Mouse (Mus musculus) frontal cortex, postnatal 36 days (tissue): ENCODE measurements around the gene Tpsg1.

Source experiments
- DNase-seq, 2 experiments: peaks; one replicate each; pipeline ENCODE4 v3.0.0; 2022; ENCODE audit warnings: low spot score in 2 of 2

Gene Tpsg1

GRCm38 (mm10) chr17:25407352-25407751 is 38.3 kb downstream of the Tpsg1 start:
- DNase-seq = no peak

- DNase-seq = no peak
These were observed 39.4 kb downstream of the Tpsg1 start for GRCm38 (mm10) chr17:25408302-25408999.

DNA sequence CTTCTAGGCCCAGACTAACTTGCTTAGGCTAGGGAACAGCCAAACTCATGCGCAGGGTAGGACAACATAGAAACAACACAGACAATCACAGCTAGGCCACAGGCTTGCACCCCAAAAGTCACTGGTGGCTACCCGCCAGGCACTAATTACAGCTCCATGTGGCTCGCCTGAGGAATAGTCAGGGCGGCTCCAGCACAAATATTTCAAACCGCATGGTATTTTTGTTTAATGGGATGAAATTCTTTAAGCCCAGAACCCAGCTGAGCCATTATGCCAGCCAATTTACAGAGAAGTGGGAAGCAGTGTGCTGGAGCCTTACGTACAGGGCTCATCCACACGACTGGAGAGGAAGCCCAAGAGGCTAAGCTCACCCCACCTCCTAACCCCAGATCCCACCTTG is 40.5 kb downstream of the Tpsg1 start:
- no peak for DNase-seq

DNA sequence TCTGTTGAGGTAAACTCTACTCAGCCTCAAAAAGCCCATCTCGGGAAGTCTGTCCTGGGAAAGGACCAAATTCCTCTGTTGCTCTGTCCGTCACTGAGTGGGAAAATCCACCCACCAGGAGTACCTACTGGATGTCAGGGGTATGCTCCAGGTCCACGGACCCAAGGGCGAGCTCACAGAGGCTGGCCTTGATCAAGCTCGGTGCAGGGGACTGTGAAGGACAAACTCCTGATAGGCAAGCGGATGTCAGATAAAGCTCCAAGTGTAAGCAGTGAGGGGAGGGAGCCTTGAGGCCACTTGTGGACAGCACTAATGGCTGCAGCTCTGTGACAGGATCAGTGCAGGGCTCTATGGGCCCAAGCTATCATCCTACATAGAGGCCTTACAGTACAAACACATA is 41.1 kb downstream of the Tpsg1 start:
- DNase-seq = no peak

DNA sequence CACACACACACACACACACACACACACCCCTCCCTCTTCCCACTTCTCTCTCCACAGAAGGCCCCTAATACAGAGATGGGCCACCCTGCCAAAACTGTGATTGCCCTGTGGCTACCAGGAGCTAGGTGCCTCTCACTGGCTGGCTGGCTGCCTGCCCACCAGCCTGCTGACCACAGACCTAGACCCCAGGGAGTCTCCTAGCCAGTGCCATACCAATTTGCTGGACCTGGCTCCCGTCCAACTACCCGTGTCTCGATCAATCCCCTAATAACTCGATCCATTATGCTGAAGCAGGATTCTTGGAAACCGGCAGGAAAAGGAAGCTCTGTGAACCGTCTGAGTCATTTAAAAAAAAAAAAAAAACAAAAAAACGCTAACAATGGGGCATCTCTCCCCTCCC is 41.7 kb downstream of the Tpsg1 start:
- no peak for DNase-seq

DNA sequence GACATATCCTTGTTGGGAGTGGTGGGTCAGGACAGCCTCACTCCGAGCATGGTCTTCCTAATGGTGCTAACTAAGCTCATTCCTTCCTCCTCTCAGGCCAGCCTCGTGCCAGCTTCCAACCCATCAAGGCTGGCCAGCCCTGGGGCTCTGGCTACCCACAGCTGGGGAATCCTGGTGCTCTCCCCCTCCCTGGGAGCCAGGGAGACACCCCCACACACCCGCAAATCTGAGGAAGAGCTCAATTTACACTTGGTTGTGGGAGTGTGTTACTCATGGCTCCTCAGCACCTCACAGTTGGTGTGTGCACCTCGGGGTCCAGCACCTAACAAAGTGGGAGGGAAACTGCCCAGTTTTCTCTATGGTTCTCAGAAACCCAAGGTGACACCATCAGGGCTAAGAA is 42.2 kb downstream of the Tpsg1 start:
- peak; percentile 48 to 62 for DNase-seq

- DNase-seq = no peak
These were observed 45.1 kb downstream of the Tpsg1 start for GRCm38 (mm10) chr17:25414209-25414608.

- DNase-seq = no peak
These were observed 45.8 kb downstream of the Tpsg1 start for GRCm38 (mm10) chr17:25414917-25415316.

DNA sequence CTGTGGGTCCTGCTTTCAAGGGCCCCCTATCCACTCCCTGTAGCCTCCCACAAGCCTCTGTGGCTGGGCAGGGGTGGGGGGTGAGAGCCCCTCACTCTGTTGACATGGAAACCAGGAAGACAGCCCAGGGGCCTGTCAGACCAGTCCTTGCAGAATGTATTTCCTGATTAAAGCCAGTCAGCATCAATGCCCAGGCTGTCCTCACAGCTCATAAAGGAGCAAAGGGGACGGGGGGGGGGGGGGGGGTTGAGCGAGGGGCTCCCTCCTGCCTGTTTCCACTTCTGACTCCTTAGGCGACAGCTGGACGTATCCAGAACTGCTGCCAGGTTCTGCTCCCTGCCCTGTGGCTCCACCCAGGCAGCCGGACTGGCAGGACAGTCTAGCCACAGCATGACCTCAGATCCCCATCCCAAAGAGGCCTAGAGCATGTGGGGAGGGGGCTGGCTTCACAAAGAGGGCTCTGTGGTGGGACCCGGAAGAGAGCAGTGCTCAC is 46.4 kb downstream of the Tpsg1 start:
- DNase-seq = no peak

- no peak for DNase-seq
These were observed 47.1 kb downstream of the Tpsg1 start for GRCm38 (mm10) chr17:25416219-25416618.

DNA sequence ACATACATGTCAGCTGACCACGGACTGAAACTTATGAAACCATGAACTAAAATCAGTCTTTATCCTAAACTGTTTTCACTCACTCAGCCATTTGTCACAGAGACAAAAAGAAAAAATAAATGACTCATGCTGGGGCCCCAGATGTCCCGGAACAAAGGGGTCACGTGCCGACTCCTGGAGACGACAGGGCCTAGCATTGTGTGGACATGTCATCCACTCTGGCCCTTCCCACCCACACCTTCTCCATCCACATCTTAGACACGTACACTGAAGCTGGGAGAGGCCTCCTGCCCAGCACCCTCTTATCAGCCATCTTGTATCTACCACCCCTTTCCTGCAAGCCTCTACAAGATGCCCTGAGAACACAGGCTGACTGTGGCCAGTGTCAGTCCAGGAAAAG is 48.9 kb downstream of the Tpsg1 start:
- DNase-seq = no peak

DNA sequence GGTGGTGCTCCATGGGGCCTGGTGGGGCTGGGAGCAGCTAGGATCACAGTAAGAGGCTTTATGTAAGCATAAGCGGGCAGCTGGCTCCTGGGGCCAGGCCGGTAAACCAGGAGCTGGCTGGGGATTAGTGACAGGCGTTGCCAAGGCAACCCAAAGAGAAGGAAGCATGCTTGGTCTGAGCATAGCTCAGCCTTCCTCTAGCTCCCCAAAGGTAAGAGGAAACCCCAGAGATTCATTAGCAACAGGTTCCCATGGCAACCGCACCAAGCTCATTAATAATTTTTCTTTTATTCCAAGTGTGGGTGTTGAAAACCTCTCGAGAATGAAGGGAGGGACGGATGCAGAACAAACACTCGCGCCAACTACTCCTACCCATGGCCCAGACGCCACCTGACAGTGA is 49.9 kb downstream of the Tpsg1 start:
- DNase-seq = peak in 1 of 2 experiments; percentile 48

- no peak for DNase-seq
These were observed 51.9 kb downstream of the Tpsg1 start for GRCm38 (mm10) chr17:25420998-25421397.
